Mouse (Mus musculus) right cerebral cortex, postnatal 25 days (tissue): ENCODE results near the gene Cldn6.
A peak's percentile ranks its signal among the peaks of the same experiment; 100 is the strongest.

Experiments
- DNase-seq: peaks from one replicate; pipeline ENCODE4 v3.0.0; 2022

The Cldn6 gene

DNA sequence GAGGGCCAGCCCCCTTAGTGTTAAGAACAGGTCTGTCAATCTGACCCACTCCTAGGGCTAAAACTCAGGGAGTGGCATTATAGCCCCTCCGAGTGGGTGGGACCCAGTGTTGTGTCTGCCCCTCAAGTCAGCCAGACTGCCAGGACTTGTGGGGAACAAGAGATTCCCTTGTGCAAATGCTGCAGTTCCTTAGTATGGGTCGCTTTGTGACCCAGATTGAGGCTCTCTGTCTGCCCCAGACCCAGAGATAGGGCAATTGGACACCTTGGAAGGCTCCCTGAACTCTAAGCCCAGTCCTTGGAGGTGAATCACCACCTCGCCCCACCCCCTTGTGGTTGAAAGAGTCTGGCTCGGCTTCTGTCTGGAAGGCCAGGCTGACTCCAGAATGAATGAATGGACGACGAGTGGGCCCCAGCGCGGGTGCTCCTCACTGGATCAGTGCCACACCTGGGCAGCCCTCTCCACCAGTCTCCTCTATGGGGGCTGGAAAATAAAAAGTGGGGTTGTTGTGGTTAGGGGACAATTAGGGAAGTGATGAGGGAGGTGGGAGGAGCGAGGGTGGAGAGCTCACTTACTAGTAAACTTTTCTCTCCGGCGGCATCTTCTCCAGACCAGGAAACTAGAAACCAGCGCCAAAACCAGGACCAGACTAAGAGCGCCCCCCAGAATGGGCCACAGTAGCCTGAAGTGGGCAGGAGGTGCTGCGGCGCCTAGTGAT, 3.3 kb upstream of the Cldn6 start:
- DNase-seq, result no peak

DNA sequence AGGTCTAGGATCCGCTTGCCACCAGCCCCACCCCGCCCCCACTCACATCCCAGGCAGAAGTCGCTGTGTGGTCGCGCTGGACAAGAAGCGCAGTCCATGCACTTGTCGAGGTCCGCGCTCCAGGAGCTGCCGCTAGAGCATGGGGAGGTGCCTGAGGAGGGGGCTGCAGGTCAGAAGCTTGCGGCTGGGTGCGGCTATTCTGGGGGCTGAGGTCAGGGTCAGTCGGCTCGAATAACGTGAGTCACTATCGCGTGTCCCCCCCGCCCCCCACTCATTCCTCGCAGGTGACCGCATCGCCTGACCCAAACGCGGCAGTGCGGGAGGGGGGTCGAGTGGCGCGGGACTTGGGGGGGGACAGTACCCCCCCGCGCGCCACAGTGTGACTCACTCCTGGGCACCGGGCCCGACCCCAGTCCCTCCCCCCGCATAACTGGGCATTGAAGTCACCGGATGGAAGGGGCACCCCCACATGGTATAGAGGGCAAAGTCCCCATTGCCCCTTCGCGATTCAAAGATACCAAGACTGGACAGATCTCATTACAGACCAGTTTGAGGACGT, 2.5 kb upstream of the Cldn6 start:
- no peak for DNase-seq

DNA sequence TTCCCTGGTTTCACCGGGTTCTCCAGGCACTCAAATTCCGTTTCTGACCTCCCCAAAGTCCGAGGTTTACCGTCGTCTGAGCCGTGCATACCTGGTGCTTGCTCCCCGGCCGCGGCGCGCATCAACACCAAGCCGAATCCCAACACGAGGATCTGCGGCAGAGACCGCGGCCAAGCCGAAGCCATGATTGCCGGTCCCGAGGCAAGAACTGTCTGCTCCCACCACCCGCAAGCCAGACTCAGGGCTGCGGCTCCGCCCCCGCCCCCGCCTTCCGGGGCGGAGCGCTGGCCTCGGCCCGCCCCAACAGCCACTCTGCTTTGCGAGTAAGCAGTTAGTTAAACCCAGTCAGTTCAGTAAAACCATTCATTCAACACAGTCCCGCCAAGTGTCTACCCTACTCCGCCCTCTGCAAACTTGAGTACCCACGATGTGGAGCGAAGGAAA, 1.8 kb upstream of the Cldn6 start, which contains the start of gene Tnfrsf12a:
Gene Tnfrsf12a (minus strand): TSS at position 233 of the 444 bp plus-strand sequence.
- peak; percentile 84 for DNase-seq

DNA sequence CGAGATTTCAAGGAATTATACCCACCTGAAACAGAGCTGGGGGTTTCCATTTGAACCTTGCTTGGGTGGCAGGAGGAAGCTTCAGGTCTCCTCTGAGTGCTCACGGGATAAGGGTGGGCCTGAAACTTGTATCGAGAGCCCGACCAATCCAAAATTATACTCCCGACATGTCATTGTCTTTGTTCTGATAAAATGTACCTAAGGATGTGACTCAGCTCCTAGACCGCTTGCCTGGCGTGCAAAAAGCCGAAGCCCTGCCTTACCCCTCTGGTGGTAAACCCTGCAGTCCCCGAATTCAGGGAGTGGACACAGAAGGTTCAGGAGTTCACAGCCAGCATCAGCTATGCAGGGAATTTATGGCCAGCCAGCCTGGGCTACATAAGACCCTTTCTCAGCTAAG, 1.3 kb downstream of the Cldn6 start:
- DNase-seq, result no peak

DNA sequence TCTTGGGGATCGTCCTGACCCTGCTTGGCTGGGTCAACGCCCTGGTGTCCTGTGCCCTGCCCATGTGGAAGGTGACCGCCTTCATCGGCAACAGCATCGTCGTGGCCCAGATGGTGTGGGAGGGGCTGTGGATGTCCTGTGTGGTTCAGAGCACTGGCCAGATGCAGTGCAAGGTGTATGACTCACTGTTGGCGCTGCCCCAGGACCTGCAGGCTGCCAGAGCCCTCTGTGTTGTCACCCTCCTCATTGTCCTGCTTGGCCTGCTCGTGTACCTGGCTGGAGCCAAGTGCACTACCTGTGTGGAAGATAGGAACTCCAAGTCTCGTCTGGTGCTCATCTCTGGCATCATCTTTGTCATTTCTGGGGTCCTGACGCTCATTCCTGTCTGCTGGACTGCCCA, 2.0 kb downstream of the Cldn6 start:
- DNase-seq, result no peak

DNA sequence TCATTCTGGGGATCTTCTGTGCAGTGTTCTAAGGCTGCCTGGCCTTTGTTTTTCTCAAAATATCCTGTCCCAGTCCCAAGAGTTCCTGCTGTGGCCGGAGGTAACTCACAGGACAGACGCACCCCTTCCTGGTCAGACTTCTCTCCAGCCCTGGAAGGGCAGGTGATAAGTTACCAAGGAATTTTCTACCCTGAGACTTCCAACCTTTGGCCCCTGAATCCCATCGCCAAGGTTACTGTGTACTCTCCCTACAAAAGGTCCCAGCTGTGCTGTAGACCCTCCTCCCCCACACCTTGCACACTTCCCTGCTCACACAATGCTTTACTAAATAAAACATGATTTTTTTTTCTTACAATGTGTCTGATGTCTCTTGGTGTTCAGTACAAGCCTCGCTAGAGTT, 3.0 kb downstream of the Cldn6 start:
- no peak for DNase-seq

DNA sequence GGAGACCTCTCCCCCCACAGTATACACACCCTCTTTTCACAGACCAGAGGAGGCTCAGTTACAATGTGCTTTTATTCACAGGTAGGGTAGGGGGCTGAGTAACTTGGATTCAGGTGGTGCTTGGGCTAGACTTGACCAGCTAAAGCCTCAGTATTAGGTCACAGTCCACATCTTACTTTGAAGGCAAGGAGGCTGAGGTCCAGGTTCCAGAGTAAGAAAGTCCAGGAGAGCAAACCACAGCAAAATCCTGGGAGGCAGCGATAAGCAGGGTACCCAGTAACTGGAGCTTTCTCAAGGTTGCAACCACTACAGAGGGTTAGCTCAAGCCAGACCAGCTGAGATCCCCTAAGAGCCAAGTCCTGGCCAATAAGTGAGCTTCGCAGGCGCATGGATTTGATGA, 3.5 kb downstream of the Cldn6 start:
- no peak for DNase-seq

DNA sequence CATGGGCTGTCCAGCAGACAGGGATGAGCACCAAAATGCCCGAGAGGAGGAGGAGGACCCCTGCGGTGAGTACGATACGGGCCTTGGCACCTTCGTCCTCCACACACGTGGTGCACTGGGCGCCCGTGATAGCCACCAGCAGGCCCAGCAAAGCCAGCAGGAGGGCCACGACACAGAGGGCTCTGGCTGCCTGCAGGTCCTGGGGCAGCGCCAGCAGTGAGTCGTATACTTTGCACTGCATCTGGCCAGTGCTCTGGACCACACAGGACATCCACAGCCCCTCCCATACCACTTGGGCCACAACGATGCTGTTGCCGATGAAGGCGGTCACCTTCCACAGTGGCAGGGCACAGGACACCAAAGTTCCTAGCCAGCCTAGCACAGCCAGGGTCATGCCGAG, 4.2 kb downstream of the Cldn6 start:
- no peak for DNase-seq

DNA sequence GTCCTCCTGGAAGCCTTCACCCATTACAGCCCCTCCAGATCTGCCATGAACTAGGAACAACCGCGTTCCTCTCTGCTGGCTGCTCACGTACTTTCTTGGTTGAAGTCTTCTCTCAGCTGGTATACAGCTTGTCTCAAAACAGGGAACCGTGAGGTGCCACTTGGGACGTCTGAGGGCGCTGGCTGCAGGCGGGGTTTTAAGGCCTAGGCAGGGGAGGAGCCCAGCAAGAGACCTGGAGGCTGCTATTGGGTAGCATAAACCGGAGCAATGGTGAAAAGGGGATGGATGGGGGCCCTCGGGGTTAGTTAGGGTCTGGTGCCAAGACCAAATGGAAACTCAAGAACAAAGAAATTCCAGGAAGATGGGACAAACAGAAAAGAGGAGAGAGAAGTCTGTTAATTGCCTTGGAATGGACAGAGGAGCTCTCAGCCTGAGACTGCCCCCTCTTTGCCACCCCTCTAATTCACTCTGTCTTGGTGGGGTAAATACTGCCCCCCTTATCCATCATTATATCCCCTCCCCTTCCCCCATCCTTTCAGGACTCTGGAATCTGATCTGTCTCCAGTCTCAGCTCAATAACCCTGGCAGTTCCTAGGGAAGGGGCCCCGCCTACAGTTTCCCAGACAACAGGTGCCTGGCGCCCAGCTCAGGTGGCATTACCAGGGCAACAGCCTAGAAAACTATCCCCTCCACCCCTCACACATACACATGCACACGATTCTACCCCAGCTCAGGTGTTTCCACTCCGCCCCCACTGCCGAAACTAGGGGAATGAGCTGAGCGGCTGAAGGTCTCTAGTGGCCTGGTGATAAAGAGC, 5.0 kb downstream of the Cldn6 start, which contains the start of gene Cldn9:
Gene Cldn9 (minus strand): TSS at position 171 of the 817 bp plus-strand sequence.
- no peak for DNase-seq

DNA sequence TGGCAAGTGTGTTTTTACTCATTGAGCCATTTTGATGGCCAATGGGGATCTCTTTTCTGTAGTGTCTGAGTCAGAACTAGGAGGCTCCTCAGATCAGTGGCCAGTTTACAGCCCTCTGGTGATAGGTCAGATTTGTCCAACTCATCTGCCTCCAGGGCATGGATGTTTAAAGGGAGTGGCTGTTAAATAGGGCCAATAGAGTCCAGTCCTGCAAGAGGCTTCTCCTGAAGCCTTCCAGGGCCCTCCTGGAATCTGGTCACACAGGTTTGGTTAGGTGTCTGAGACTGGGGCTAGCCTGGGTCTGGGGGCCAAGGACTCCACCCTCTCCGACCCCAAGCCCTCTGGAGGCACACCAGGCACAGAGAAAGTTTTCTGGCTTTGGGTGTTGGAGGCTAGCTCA, 15.4 kb downstream of the Cldn6 start:
- DNase-seq, result no peak

DNA sequence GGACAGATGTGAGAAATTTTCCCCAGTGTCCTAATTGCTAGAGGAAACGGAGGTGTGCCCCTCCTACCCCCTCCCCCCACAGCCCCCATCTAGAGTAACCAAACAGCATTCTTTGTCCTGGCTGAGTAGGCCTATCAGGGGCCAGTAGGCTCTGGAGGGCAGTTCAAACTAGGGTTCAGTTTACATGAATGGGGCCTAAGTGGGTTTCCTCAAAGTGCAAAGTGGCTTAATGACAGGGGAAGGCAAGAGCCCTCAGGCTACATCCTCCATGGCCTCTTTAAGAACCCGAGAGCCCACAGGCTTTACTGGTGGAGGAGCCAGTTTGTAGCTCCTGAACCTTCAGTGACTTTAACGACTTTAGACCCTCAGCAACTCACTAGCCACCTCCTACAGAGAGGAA, 16.8 kb downstream of the Cldn6 start:
- DNase-seq, result no peak

DNA sequence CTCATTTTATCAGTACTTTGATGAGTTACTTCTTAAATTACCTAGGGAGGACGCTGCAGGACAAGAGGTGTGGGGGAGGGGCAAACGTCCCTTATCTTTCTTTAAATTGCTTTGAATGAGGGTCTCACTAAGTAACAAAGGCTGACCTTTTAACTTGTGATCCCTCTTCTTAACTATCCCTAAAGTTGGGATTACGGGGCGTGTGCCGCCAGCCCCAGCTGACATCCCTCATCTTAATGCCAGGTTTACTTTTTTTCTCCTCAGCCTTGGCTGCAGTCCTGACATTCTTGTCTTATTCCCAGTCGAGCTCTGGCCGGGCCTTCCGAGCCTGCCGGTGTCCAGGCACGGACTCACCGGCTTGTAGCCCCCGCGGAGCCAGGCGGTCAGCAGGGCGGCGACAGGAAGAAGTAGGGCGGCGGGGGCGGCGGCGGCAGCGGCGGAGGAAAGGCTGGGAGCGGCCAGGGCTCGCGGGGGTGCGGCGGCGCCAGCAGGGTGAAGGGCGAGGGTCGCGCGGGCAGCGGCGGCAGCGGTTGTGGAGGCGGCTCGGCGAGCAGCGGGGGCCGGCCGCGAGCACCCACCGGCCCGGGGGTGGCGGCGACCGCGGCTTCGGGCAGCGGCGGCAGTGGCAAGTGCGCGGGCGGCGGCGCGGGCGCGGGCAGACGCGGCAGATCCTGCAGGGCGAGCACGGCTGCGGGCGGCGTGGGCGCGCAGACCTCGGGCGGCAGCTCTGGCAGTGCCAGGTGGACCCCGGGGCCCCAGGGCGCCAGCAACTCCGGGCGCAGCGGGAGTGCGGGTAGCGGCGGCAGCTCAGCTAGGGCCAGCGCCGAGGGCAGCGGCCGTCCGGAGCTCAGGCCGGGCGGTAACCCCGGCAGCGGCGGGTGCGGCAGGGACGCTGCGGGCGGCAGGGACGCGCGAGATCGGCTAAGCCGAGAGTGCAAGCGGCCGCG, 20.4 kb downstream of the Cldn6 start:
- peak; percentile 47 for DNase-seq

DNA sequence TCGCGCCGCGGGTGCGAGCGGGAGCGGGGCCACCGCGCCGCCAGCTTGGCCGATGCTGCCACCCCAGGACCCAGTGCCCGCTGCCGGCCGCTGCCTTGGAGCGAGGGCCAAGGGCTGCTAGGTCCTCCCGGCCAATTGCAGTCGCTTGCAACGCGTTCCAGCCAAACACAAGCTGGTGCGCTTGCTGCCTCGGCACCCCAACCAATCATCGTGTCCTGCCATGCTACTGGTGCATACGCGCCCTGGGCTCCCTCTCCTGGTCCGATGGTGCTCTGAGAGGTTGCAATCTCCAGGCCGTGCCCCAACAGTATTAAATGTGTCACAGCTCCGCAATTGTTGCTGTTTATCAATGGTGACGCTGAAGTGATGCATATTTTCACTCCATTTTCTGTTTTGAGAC, 21.0 kb downstream of the Cldn6 start:
- peak; percentile 86 for DNase-seq

DNA sequence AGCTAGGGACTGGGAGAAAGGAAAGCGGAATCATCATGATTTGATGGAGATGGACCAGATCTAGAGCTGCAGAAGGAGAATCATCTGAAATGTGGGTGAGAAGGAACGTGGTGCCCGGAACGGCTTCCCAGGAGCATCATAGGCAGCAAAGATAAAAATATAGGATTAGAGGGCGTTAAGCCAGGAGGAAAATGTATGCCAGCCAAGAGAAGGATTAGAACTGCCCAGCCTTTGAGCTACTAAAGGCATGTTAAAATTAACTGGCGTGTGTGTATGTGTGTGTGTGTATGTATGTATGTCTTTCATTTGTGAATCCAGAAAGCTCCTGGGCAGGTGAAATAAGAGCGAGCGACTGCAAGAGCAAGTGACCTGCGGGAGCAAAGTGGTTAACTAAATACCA, 24.3 kb downstream of the Cldn6 start:
- no peak for DNase-seq

DNA sequence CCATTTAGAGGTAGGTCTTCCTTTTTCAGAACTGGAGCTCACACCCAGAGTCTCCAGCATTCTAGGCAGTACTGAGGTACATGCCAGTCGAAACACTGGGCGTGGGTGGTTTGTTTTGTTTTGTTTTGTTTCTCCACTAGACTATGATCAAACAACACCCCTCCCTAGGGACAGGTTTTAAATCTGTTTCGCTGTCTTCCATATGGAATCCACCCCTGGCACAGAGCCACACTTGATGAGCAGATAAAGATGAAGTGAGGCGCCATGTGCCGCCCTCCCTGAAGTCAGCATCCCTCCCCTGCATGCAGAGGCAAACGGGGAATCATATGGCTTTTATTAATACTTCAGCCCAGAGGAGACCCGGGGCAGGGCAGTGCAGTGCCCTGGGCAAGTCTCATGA, 25.7 kb downstream of the Cldn6 start:
- DNase-seq, result peak; percentile 29

DNA sequence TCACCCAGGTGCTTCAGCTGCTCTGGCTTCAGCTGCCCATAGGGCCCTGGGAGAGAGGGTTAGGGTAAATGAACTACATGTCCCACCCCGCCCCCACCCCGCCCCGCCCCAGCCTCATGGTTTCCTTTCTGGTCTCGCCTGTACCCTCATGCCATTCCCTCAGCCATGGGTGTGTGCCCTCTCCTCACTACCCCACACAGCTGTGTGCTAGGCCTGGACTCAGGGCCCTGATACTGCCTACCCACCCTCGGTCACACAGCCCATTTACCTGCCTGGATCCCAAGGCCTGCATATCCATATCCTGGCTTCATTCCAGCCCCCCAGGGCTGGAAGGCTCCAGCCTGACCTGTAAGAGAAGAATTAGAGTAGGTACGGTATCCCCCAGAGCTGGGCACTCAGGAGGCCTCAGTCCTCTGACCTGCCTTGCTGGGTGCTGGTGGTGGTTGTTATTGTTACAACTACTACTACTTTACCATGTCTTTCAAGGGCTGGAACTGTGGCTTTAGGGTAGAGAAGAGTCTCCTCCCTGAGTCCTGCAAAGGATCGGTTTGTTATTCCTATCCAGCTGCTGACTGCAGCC, 26.6 kb downstream of the Cldn6 start:
- DNase-seq, result no peak

DNA sequence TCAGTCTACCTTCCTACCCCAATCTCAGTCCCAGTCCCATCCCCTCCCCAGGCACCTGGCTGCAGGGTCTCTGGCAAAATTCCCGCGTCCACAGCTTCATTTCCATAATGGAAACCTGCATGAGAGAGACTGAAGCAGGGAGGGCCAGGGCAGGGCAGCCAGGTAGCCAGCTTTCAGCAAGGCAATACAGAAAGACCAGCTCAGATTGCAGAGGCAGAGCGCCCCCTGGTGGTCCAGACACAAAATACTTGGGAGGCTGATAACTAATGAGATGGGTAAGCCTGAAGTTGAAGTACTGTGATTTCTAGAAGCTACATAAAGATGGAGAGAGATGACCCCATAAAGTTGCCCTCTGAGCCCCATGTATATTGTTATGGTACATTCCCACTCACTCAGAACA, 27.2 kb downstream of the Cldn6 start:
- peak; percentile 59 for DNase-seq

DNA sequence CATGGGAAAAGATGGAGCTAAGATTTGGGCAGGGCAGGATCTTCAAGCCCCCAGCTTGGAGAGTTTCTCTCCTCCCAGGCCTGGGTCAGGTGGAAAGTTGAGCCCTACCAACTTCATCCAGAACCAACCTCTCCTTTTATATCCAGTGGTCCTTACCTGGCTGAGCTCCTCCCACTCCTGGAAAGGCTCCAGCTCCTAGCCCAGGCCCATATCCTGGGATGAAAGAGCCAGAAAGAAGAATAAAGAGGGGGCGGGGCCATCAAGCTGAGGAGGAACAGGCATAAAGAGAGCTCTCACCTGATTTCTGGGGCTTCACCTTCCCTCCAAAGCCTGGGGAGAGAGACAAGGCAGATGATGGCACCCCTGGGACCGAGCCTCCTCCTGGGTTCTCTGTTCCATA, 38.0 kb downstream of the Cldn6 start:
- DNase-seq, result no peak

DNA sequence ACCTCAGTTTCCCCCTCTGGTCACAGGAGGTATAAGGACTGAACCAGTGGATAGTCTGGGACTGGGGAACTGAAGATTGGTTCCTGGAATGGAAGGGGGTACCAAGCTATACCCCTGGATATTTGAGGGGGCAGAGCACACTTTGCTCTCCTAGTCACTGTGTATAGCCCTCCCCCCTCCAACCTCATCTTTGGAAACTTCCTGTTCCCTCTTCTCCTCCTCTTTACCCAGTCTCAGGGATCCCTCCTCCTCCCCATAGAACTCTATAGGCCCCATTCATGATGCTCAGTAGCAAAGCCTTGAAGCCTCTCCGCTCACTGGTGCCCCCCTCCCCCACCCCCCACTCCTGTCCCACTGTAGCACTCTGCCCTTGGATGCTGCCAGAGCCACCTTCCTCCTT, 40.4 kb downstream of the Cldn6 start:
- DNase-seq, result no peak

DNA sequence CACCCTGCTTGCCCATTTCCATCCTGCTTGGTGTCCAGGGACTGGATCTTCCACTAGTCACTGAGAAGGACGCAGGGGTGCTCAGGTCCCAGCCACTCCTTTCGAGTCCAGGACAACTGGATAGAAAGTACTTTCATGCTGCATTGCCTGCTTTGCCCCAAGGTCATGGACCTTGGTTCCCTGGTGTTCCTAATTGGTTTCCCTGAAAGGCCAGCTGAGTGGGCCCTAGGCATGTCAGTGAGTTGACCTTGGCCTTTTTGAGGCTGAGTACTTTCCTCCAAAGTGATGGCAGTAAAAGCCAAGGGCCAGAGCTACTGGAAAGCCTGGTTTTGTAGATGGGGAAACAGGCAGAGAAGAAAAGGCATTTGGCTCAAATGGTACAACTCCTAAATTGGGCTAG, 42.8 kb downstream of the Cldn6 start:
- DNase-seq, result no peak

DNA sequence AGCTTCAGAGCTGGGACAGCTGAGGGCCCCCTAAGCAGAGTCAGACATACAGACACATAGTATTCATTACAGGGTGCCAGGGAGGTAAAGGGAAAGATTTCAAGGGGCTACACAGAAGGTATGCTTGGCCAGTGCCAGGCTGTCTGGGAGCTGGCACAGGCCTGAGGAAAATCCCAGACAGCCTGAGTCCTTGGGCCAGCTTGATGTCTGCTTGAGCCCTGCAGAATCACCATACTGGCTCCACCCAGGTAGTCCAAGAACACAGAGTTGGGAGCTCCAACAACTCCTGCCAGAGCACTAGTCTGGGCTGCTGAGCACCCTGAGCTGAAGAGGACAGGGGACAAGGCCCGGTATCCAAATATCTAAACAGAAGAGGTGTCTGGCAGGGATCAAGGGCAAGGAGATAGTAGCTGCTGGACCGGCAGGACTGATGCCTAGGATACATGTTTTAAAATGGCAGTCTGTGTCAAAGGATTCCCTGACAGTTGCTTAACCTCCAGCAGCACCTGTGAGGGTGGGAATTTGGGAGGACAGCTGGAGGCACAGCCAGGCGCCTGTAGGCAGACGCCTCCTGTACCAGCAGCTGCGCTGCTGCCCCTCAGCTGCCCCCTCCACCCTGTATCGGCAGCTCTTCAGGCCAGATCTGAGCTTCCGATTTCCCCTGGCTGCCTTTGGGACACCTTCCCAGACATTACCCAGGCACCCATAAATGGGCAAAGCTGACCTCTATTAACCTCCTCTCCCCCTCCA, 43.5 kb downstream of the Cldn6 start, which contains the start of gene 1520401A03Rik:
Gene 1520401A03Rik (minus strand): TSS at position 408 of the 750 bp plus-strand sequence.
- no peak for DNase-seq

DNA sequence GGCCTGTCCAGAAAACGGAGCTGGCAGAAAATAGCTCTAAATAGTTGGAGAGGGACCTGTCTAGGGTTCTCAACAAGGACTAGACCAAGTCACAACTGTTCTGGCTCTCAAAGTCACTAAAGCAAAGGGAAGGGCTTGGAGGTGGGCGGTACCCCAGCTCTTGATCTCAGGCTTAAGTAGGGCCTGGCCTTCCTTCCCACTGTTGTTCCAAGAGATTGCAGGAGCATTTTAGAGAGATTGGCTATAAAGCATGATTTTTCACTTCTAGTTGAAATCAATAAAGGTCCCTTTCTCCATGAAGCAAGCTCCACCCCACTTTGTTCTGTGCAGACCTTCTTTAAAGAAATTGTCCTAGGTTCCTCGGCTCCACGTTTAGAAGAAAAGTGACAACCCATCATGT, 46.4 kb downstream of the Cldn6 start:
- no peak for DNase-seq
